Mouse (Mus musculus) liver, postnatal 0 days (tissue): Measurements from ENCODE around the gene Elovl6.

ENCODE experiments used
- CTCF ChIP-seq: sonication (generic); IDR thresholded peaks from 2 replicates; pipeline ENCODE4 v1.5.1; 2016; ENCODE audit warnings: antibody characterized with exemption, low read depth
- EP300 ChIP-seq: IDR thresholded peaks from 2 replicates; pipeline ENCODE4 v1.6.1; 2016; ENCODE audit warnings: antibody characterized with exemption, low read depth, mild to moderate bottlenecking

DNA sequence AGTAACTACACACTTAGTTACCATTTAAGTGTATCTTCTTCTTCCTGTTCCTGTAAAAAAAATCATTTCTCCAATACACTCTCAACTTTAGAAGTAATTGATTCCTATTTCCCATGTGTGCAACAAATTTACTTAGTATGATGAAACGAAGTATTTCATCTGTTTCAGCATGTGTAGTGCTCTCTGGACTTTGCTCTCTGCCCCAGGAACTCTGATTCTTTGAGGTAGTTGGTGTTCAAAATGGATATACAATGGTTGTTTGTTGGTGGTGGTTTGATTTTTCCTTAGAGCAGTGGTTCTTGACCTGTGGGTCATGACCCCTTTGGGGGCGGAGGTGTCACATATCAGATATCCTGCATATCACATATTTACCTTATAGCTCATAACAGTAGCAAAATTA is 32.7 kb downstream of the Elovl6 start:
- TF ChIP-seq CTCF, result no peak
- TF ChIP-seq EP300, result peak; percentile 40; the same call in 1 of the 2 replicates
